Mouse (Mus musculus) midbrain, embryonic 12.5 days (tissue): ENCODE data around the gene Tmem190. TPM values are rescaled to one million over a fixed set of nuclear protein-coding genes. Genes with fewer than 3 reads are reported as not detected.
"Not testable (repeated sequence)": the region's sequence is repeated elsewhere in the genome, so short reads cannot be mapped to it uniquely, and the experiment has no call there.

Source experiments
- ATAC-seq: fragments of 200-750 bp; cut with Nextera tagmentation; 2 replicates; pipeline ENCODE4 v1.8.0; 2017; ENCODE audit warnings: low read depth, moderate TSS enrichment, moderate library complexity; ENCODE audit not compliant: low FRiP score
- H3K27ac ChIP-seq: fragments of 300-500 bp; sonication (generic); replicated peaks from 2 replicates; pipeline ENCODE4 v1.5.1; 2016; ENCODE audit warnings: mild to moderate bottlenecking
- H3K27me3 ChIP-seq: fragments of 300-500 bp; sonication (generic); 2 replicates; pipeline ENCODE4 v1.6.1; 2016; ENCODE audit warnings: mild to moderate bottlenecking
- H3K36me3 ChIP-seq: fragments of 300-500 bp; sonication (generic); 2 replicates; pipeline ENCODE4 v1.6.1; 2016
- H3K4me1 ChIP-seq: fragments of 300-500 bp; sonication (generic); 2 replicates; pipeline ENCODE4 v1.6.1; 2016
- H3K4me2 ChIP-seq: fragments of 300-500 bp; sonication (generic); replicated peaks from 2 replicates; pipeline ENCODE4 v1.6.1; 2016; ENCODE audit warnings: mild to moderate bottlenecking, moderate library complexity
- H3K4me3 ChIP-seq: fragments of 300-500 bp; sonication (generic); 2 replicates; pipeline ENCODE4 v1.5.1; 2016; ENCODE audit warnings: mild to moderate bottlenecking
- H3K9ac ChIP-seq: fragments of 300-500 bp; sonication (generic); replicated peaks from 2 replicates; pipeline ENCODE4 v1.6.1; 2016; ENCODE audit warnings: mild to moderate bottlenecking, moderate library complexity
- H3K9me3 ChIP-seq: fragments of 300-500 bp; sonication (generic); 2 replicates; pipeline ENCODE4 v1.6.1; 2016; ENCODE audit warnings: mild to moderate bottlenecking
- WGBS: fragments of 180-500 bp; shearing (Covaris S2); methylation state at CpG from one replicate; pipeline ENCODE4 v1.1.7; 2016; 5-methylcytosine and 5-hydroxymethylcytosine counted together
- polyA plus RNA-seq: library from polyadenylated mRNA; unstranded; fragments of >200 nt; fragmentation: Nextera tagmentation; extraction: Ambion mirVana; gene quantifications from 2 replicates; pipeline ENCODE4 v1.2.1, GENCODE M21; 2016

The Tmem190 gene
- polyA plus RNA-seq, 1 experiment from 2014 or later: not detected

- Histone ChIP-seq H3K4me3 (no peak overlapping the region), H3K36me3 (peaks cover 41% of the 10 kb centered on the region), H3K9ac (no peak overlapping the region), H3K27me3 (peaks cover 1% of the 10 kb centered on the region; the same call in 1 of the 2 replicates), H3K9me3 (no peaks in the 10 kb centered on the region), H3K4me2 (no peak overlapping the region), H3K27ac (no peak overlapping the region), H3K4me1 (peaks cover 13% of the 10 kb centered on the region)
- no peak for ATAC-seq
- 83% methylated on average over 7 of the region's 7 CpGs for WGBS
Measured at GRCm38 (mm10) chr7:4795767-4796433, 13.2 kb downstream of the Tmem190 start.

GRCm38 (mm10) chr7:4802247-4802646, 19.5 kb downstream of the Tmem190 start:
- H3K27me3 ChIP-seq: no peaks in the 10 kb centered on the region
- H3K4me1 ChIP-seq: no peaks in the 10 kb centered on the region
- H3K9ac ChIP-seq: no peak overlapping the region
- no peaks in the 10 kb centered on the region for H3K9me3 ChIP-seq
- ATAC-seq: no peak
- no peak overlapping the region for H3K4me2 ChIP-seq
- no peak overlapping the region for H3K27ac ChIP-seq
- H3K4me3 ChIP-seq: no peak overlapping the region
- peaks cover 20% of the 10 kb centered on the region for H3K36me3 ChIP-seq

- no peaks in the 10 kb centered on the region for H3K27me3 ChIP-seq
- 91% methylated on average over 7 of the region's 7 CpGs for WGBS
- peaks cover 19% of the 10 kb centered on the region for H3K4me1 ChIP-seq
- ATAC-seq: no peak
- no peak overlapping the region for H3K9ac ChIP-seq
- no peak overlapping the region for H3K4me2 ChIP-seq
- no peaks in the 10 kb centered on the region for H3K9me3 ChIP-seq
- H3K27ac ChIP-seq: no peak overlapping the region
- no peak overlapping the region for H3K4me3 ChIP-seq
- peaks cover 43% of the 10 kb centered on the region for H3K36me3 ChIP-seq
Measured at GRCm38 (mm10) chr7:4806716-4807115, 24.0 kb downstream of the Tmem190 start.

GRCm38 (mm10) chr7:4811131-4811530, 28.4 kb downstream of the Tmem190 start:
- Histone ChIP-seq H3K4me3 (peak overlapping the region; percentile 97), H3K4me2 (peak overlapping the region; percentile 81), H3K9ac (peak overlapping the region; percentile 98), H3K36me3 (peaks cover 36% of the 10 kb centered on the region), H3K4me1 (peaks cover 27% of the 10 kb centered on the region)
- H3K27ac ChIP-seq, H3K9me3 ChIP-seq, ATAC-seq, H3K27me3 ChIP-seq: not testable (repeated sequence)
- 39% methylated on average over 10 of the region's 10 CpGs for WGBS

- no peaks in the 10 kb centered on the region for H3K27me3 ChIP-seq
- no peak for ATAC-seq
- H3K27ac ChIP-seq: peak overlapping the region; percentile 96
- WGBS: under 1% methylated on average over 30 of the region's 36 CpGs
- H3K4me2 ChIP-seq: peak overlapping the region; percentile 81
- H3K36me3 ChIP-seq: peaks cover 34% of the 10 kb centered on the region
- H3K4me3 ChIP-seq: peak overlapping the region; percentile 97
- H3K9me3 ChIP-seq: no peaks in the 10 kb centered on the region
- peak overlapping the region; percentile 98 for H3K9ac ChIP-seq
- peaks cover 27% of the 10 kb centered on the region for H3K4me1 ChIP-seq
Measured at GRCm38 (mm10) chr7:4811842-4812302, 29.1 kb downstream of the Tmem190 start.

GRCm38 (mm10) chr7:4812303-4813104, 29.8 kb downstream of the Tmem190 start, which contains the start of gene Ube2s:
Gene Ube2s (minus strand): TSS chr7:4812590.
- H3K4me1 ChIP-seq: peaks cover 27% of the 10 kb centered on the region
- peaks cover 28% of the 10 kb centered on the region for H3K36me3 ChIP-seq
- WGBS: under 1% methylated on average over 62 of the region's 62 CpGs
- H3K9me3 ChIP-seq: no peaks in the 10 kb centered on the region
- peak within 1 kb of the TSS; percentile 98 for H3K9ac ChIP-seq
- ATAC-seq: peak; percentile 99
- H3K4me2 ChIP-seq: peak within 1 kb of the TSS; percentile 81
- peak within 1 kb of the TSS; percentile 97 for H3K4me3 ChIP-seq
- H3K27ac ChIP-seq: peak within 1 kb of the TSS; percentile 96
- H3K27me3 ChIP-seq: no peaks in the 10 kb centered on the region

GRCm38 (mm10) chr7:4813105-4813791, 30.5 kb downstream of the Tmem190 start:
- no peak for ATAC-seq
- Histone ChIP-seq H3K4me3 (peak overlapping the region; percentile 97), H3K27ac (peak overlapping the region; percentile 82), H3K9ac (peak overlapping the region; percentile 62), H3K4me2 (peak overlapping the region; percentile 81), H3K27me3 (no peaks in the 10 kb centered on the region), H3K9me3 (no peaks in the 10 kb centered on the region), H3K36me3 (peaks cover 24% of the 10 kb centered on the region), H3K4me1 (peaks cover 27% of the 10 kb centered on the region)
- WGBS: 28% methylated on average over 8 of the region's 8 CpGs

- no peaks in the 10 kb centered on the region for H3K36me3 ChIP-seq
- no peak overlapping the region for H3K9ac ChIP-seq
- H3K4me1 ChIP-seq: peaks cover 8% of the 10 kb centered on the region
- H3K4me2 ChIP-seq: no peak overlapping the region
- ATAC-seq: no peak
- H3K4me3 ChIP-seq: no peak overlapping the region
- no peak overlapping the region for H3K27ac ChIP-seq
- no peaks in the 10 kb centered on the region for H3K9me3 ChIP-seq
- no peaks in the 10 kb centered on the region for H3K27me3 ChIP-seq
Measured at GRCm38 (mm10) chr7:4816559-4816958, 33.8 kb downstream of the Tmem190 start.

GRCm38 (mm10) chr7:4820925-4821324, 38.2 kb downstream of the Tmem190 start:
- H3K4me2 ChIP-seq, H3K4me1 ChIP-seq, H3K9ac ChIP-seq, H3K36me3 ChIP-seq, H3K27me3 ChIP-seq, H3K9me3 ChIP-seq, ATAC-seq, H3K27ac ChIP-seq, H3K4me3 ChIP-seq: not testable (repeated sequence)
- 82% methylated on average over 7 of the region's 7 CpGs for WGBS

- Histone ChIP-seq H3K36me3 (no peaks in the 10 kb centered on the region), H3K27me3 (no peaks in the 10 kb centered on the region), H3K4me1 (no peaks in the 10 kb centered on the region), H3K27ac (no peak overlapping the region), H3K4me3 (no peak overlapping the region), H3K9ac (no peak overlapping the region), H3K9me3 (no peaks in the 10 kb centered on the region), H3K4me2 (no peak overlapping the region)
- WGBS: 90% methylated on average over 4 of the region's 4 CpGs
- no peak for ATAC-seq
Measured at GRCm38 (mm10) chr7:4821690-4822089, 39.0 kb downstream of the Tmem190 start.

- Histone ChIP-seq H3K9me3 (no peaks in the 10 kb centered on the region), H3K4me3 (no peak overlapping the region), H3K9ac (no peak overlapping the region), H3K27ac (no peak overlapping the region), H3K36me3 (no peaks in the 10 kb centered on the region), H3K4me1 (no peaks in the 10 kb centered on the region), H3K4me2 (no peak overlapping the region), H3K27me3 (no peaks in the 10 kb centered on the region)
- WGBS: 71% methylated on average over 6 of the region's 6 CpGs
- ATAC-seq: no peak
Measured at GRCm38 (mm10) chr7:4822162-4822907, 39.6 kb downstream of the Tmem190 start.
